Mouse (Mus musculus): ENCODE results near the gene Cggbp1. TPM values are rescaled to one million over a fixed set of nuclear protein-coding genes. Genes with fewer than 3 reads are reported as not detected.
A peak's percentile ranks its signal among the peaks of the same experiment; 100 is the strongest.

Gene Cggbp1
- 83.0 and 91.9 TPM in 2 replicates for polyA plus RNA-seq (2015; fragmentation: Nextera tagmentation; extraction: Ambion mirVana)

- Histone ChIP-seq H3K9me3 (no peaks in the 10 kb centered on the region; the same call in 1 of the 2 replicates), H3K27ac (peak within 1 kb of the TSS; percentile 97), H3K4me3 (peak within 1 kb of the TSS; percentile 97), H3K27me3 (no peaks in the 10 kb centered on the region), H3K4me2 (replicated peaks) (peak within 1 kb of the TSS; percentile 96), H3K36me3 (peaks cover 23% of the 10 kb centered on the region), H3K4me1 (peaks cover 26% of the 10 kb centered on the region), H3K9ac (peak within 1 kb of the TSS; percentile 95)
- ATAC-seq (ENCODE audit: low FRiP score, low read depth): peak; percentile 100
- under 1% methylated on average over 64 of the region's 85 CpGs for WGBS
Observed at GRCm38 (mm10) chr16:64851563-64852362, at the start of gene Cggbp1, which contains the start of gene Zfp654. Gene Cggbp1, plus strand, starts transcription at chr16:64851996. Gene Zfp654, minus strand, starts transcription at chr16:64851652.

DNA sequence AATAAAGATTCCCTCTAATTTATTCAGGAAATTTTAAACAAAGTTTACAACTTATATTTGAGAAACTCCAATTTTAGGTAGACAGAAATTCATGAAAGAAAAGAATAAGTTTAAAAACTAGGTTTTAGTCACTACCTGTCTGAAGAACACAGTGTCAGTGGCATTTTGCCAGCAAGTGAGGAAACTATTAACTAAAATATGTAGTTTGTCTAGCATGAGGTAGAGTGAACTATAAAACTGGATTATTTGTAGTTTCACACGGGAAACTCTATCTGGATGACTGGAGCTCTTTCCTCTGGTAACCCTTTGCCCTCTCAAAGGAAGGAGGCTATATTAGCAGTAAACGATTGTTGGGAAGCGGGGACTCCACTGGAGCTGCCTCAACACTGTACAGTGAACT lies 48.8 kb upstream of the Cggbp1 start:
- Histone ChIP-seq H3K4me3 (no peak overlapping the region), H3K4me1 (peaks cover 3% of the 10 kb centered on the region; the same call in 1 of the 2 replicates), H3K27ac (no peak overlapping the region), H3K27me3 (no peaks in the 10 kb centered on the region), H3K4me2 (replicated peaks) (no peak overlapping the region), H3K36me3 (peaks cover 16% of the 10 kb centered on the region), H3K9ac (no peak overlapping the region), H3K9me3 (no peaks in the 10 kb centered on the region; the same call in 1 of the 2 replicates)
- ATAC-seq (ENCODE audit: low FRiP score, low read depth): no peak
- 57% methylated on average over 3 of the region's 3 CpGs for WGBS

DNA sequence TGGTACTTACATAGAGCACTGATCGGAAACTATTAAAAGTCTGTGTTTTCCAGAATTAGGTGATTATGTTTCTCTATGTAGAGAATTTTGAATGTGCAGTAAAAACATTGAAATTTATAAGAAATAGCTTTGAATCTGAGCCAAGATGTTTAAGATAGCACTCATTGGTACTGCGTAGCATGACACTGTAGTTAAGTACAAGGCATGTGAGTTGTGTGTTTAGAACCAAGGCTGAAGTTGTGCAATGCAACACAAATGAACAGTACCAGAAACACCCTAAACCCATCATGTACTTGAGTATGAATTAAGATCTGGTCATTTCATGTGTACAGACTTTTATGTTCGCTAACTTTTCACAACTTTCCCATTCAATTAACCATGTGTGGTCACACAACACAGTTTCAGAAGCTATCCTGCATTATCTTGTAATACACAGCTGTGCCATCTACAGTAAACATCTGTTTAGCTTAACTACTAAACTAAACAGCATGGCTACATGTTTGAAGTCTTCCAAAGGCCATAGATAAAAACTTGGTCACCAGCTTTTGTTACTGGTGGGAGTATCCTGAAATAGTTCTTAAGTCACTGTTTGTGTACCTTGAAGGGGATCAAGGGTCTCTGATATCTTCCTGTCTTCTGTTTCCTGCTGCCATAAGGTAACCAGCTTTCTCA lies 34.6 kb upstream of the Cggbp1 start:
- no peak for ATAC-seq (ENCODE audit: low FRiP score, low read depth)
- H3K27me3 ChIP-seq: no peaks in the 10 kb centered on the region
- H3K4me1 ChIP-seq: no peaks in the 10 kb centered on the region
- 95% methylated on average over 3 of the region's 3 CpGs for WGBS
- H3K9me3 ChIP-seq: no peaks in the 10 kb centered on the region
- no peak overlapping the region for H3K27ac ChIP-seq
- peaks cover 15% of the 10 kb centered on the region for H3K36me3 ChIP-seq
- H3K4me2 ChIP-seq (replicated peaks): no peak overlapping the region
- no peak overlapping the region for H3K9ac ChIP-seq
- no peak overlapping the region for H3K4me3 ChIP-seq

DNA sequence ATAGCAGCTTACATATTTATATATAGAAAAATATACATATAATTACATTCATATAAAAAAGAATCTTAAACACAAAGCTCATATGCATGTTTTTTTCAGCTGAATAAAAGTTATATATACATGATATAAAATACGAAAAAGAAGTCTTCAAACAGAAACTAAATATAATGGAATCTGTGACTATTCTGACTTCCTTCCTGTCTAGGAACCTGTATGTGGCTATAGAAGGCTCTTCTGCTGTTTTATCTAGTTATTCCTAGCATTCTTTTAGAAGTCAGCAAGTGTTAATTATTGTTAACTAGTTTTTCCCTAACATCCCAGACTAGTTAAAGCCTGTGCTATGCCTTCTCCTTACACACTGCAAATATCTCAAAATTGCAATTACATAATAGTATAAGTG lies 27.9 kb upstream of the Cggbp1 start:
- H3K4me3 ChIP-seq: no peak overlapping the region
- H3K9ac ChIP-seq: no peak overlapping the region
- no peak overlapping the region for H3K27ac ChIP-seq
- ATAC-seq (ENCODE audit: low FRiP score, low read depth): no peak
- H3K4me1 ChIP-seq: no peaks in the 10 kb centered on the region
- no peaks in the 10 kb centered on the region for H3K27me3 ChIP-seq
- H3K36me3 ChIP-seq: peaks cover 15% of the 10 kb centered on the region
- WGBS: 95% methylated on average over 1 of the region's 1 CpGs
- H3K9me3 ChIP-seq: no peaks in the 10 kb centered on the region
- no peak overlapping the region for H3K4me2 ChIP-seq (replicated peaks)

DNA sequence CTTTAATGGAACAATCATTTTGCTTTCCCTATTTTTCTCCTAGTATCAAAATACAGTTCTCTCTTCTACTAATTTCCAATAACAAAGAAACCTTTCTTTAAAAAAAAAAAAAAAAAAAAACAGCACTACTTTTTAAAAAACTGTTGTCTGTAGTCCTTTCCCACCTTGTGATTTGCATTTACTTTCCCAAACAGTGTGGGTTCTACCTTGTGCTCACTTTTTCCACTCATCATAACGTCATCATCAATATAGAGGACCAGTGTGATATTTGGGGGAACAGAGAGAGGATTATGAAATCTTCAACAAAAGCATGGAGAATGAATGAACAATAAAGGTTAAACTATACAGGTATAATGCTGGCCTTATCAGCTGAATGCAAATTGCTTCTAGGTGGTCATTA lies 27.3 kb upstream of the Cggbp1 start:
- no peak overlapping the region for H3K9ac ChIP-seq
- H3K4me1 ChIP-seq: no peaks in the 10 kb centered on the region
- H3K36me3 ChIP-seq: peaks cover 17% of the 10 kb centered on the region
- no peaks in the 10 kb centered on the region for H3K27me3 ChIP-seq
- H3K4me2 ChIP-seq (replicated peaks): no peak overlapping the region
- no peak for ATAC-seq (ENCODE audit: low FRiP score, low read depth)
- H3K27ac ChIP-seq: no peak overlapping the region
- H3K4me3 ChIP-seq: no peak overlapping the region
- H3K9me3 ChIP-seq: no peaks in the 10 kb centered on the region
- WGBS: 87% methylated on average over 1 of the region's 1 CpGs

GRCm38 (mm10) chr16:64830291-64830690 lies 21.5 kb upstream of the Cggbp1 start:
- no peaks in the 10 kb centered on the region for H3K4me1 ChIP-seq
- 88% methylated on average over 15 of the region's 15 CpGs for WGBS

GRCm38 (mm10) chr16:64835996-64836545 lies 15.7 kb upstream of the Cggbp1 start:
- no peak for ATAC-seq (ENCODE audit: low FRiP score, low read depth)
- 75% methylated on average over 1 of the region's 1 CpGs for WGBS
- Histone ChIP-seq H3K36me3 (no peaks in the 10 kb centered on the region), H3K4me3 (no peak overlapping the region), H3K27ac (no peak overlapping the region), H3K27me3 (no peaks in the 10 kb centered on the region), H3K9me3 (no peaks in the 10 kb centered on the region), H3K4me1 (no peaks in the 10 kb centered on the region), H3K9ac (no peak overlapping the region), H3K4me2 (replicated peaks) (no peak overlapping the region)

More at GRCm38 (mm10) chr16:64830291-64830690, 21.5 kb upstream of the Cggbp1 start:
- Histone ChIP-seq H3K36me3 (peaks cover 24% of the 10 kb centered on the region), H3K4me3 (no peak overlapping the region), H3K4me2 (replicated peaks) (no peak overlapping the region), H3K9me3 (no peaks in the 10 kb centered on the region), H3K27me3 (no peaks in the 10 kb centered on the region), H3K27ac (no peak overlapping the region), H3K9ac (no peak overlapping the region)
- no peak for ATAC-seq (ENCODE audit: low FRiP score, low read depth)

- no peak overlapping the region for H3K4me2 ChIP-seq (replicated peaks)
- no peak overlapping the region for H3K4me3 ChIP-seq
- no peak for ATAC-seq (ENCODE audit: low FRiP score, low read depth)
- no peaks in the 10 kb centered on the region for H3K9me3 ChIP-seq
- H3K36me3 ChIP-seq: no peaks in the 10 kb centered on the region
- no peak overlapping the region for H3K9ac ChIP-seq
- H3K27ac ChIP-seq: no peak overlapping the region
- no peaks in the 10 kb centered on the region for H3K4me1 ChIP-seq
- WGBS: 85% methylated on average over 2 of the region's 2 CpGs
- H3K27me3 ChIP-seq: no peaks in the 10 kb centered on the region
Observed at GRCm38 (mm10) chr16:64836709-64837108, 15.1 kb upstream of the Cggbp1 start.

DNA sequence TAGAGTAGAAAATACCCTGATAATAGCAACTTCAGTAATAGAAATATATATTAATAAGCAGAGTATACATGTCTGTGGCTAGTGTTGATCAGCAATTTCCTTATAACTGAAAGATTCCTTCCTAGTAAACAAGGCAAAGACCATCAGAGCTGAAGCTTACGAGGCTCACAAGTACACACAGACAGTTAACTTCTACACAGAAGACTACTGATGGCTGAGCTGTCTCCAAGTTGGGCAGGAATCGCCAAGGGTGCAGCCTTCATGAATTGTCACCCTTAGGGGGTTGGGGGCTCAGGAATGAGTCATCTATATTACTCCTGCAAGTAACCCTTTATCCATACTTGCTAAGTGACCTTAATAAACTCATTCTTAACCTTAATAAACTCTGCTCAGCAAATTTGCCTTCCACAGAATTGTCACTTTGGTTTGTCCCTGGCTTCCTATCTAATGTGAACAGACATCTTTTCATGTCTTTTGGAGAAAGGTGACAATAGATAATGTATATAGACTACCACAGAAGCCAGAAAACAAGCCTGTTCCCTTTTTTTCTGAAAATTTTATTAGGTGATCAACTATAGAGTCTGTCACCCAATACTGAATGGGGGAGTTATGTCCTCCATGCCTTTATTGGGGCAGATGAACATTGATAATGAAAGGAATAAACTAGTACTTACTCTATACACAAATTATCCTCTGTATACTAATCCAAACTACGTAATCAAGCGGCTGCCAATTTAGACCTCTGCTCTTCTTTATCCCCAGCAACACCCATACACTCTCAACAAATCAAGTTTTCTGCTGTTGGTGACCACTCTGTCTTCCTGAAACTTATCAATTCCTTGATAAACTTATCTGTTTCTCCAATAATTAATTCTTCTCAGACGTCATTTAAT lies 10.1 kb upstream of the Cggbp1 start:
- no peak overlapping the region for H3K4me3 ChIP-seq
- H3K27me3 ChIP-seq: no peaks in the 10 kb centered on the region
- no peaks in the 10 kb centered on the region for H3K4me1 ChIP-seq
- H3K4me2 ChIP-seq (replicated peaks): no peak overlapping the region
- no peak overlapping the region for H3K27ac ChIP-seq
- 84% methylated on average over 5 of the region's 5 CpGs for WGBS
- ATAC-seq (ENCODE audit: low FRiP score, low read depth): no peak
- no peak overlapping the region for H3K9ac ChIP-seq
- H3K9me3 ChIP-seq: no peaks in the 10 kb centered on the region
- H3K36me3 ChIP-seq: 0 out of 2 replicates have a peak, but pooled peaks cover 2% of the 10 kb centered on the region

- 0 out of 2 replicates have a peak, but pooled peaks cover 2% of the 10 kb centered on the region for H3K36me3 ChIP-seq
- no peak overlapping the region for H3K4me3 ChIP-seq
- no peak overlapping the region for H3K4me2 ChIP-seq (replicated peaks)
- WGBS: 98% methylated on average over 3 of the region's 3 CpGs
- H3K9me3 ChIP-seq: no peaks in the 10 kb centered on the region
- no peaks in the 10 kb centered on the region for H3K4me1 ChIP-seq
- H3K9ac ChIP-seq: no peak overlapping the region
- no peak overlapping the region for H3K27ac ChIP-seq
- ATAC-seq (ENCODE audit: low FRiP score, low read depth): no peak
- H3K27me3 ChIP-seq: no peaks in the 10 kb centered on the region
Observed at GRCm38 (mm10) chr16:64842374-64842729, 9.4 kb upstream of the Cggbp1 start.

DNA sequence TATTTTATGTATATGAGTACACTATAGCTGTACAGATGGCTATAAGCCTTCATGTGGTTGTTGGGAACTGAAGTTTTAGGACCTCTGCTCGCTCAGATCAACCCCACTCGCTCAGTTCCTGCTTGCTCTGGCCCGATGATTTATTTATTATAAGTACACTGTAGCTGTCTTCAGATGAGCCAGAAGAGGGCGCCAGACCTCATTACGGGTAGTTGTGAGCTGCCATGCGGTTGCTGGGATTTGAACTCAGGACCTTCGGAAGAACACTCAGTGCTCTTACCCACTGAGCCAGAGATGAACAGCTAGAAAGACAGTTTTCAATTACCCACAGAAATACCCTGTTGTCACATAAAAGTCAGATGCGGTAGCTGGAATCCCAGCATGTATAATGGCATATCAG lies 5.8 kb upstream of the Cggbp1 start:
- H3K4me2 ChIP-seq (replicated peaks): no peak overlapping the region
- no peaks in the 10 kb centered on the region for H3K27me3 ChIP-seq
- H3K9ac ChIP-seq: no peak overlapping the region
- peaks cover 10% of the 10 kb centered on the region for H3K4me1 ChIP-seq
- H3K27ac ChIP-seq: no peak overlapping the region
- ATAC-seq (ENCODE audit: low FRiP score, low read depth): no peak
- no peak overlapping the region for H3K4me3 ChIP-seq
- no peaks in the 10 kb centered on the region for H3K9me3 ChIP-seq
- 0 out of 2 replicates have a peak, but pooled peaks cover 2% of the 10 kb centered on the region for H3K36me3 ChIP-seq
- 89% methylated on average over 8 of the region's 8 CpGs for WGBS

Data from limb, embryonic 13.5 days (tissue).